19 mouse cellular contexts compared by ENCODE assay signal in genomic region chr4:63980211-63980794, GRCm38 (mm10).
"Had no signal": no experiment of that assay in that cellular context is flagged by ENCODE, and none has a peak within 500 bp of the region (broad histone marks: within the 10 kb centered on the region; RNA-seq: fewer than 3 reads in every experiment).

No protein-coding gene starts in this region.

- H3K4me1 ChIP-seq: limb, embryonic 15.5 days; megakaryocyte, embryonic 14.5 days had no signal

- H3K4me2 ChIP-seq: limb, embryonic 15.5 days; liver, embryonic 11.5 days; neural tube, embryonic 13.5 days had no signal

- H3K4me3 ChIP-seq: layer of hippocampus, adult 2 months; limb, embryonic 15.5 days; megakaryocyte, embryonic 14.5 days; midbrain, embryonic 10.5 days; myocyte; neural tube, embryonic 13.5 days had no signal

- H3K27me3 ChIP-seq: limb, embryonic 15.5 days; megakaryocyte, embryonic 14.5 days; neural tube, embryonic 13.5 days had no signal

- H3K27ac ChIP-seq: kidney, postnatal 0 days; layer of hippocampus, adult 2 months; limb, embryonic 15.5 days; liver, embryonic 14.5 days; midbrain, embryonic 10.5 days; neural tube, embryonic 13.5 days had no signal

- H3K36me3 ChIP-seq: limb, embryonic 15.5 days; midbrain, embryonic 10.5 days; neural tube, embryonic 13.5 days had no signal

- ATAC-seq: inflammation-experienced regulatory T-cells, adult 6 months; intestine, embryonic 16.5 days; liver, postnatal 0 days; lung, postnatal 0 days had no signal

- H3K9ac ChIP-seq: limb, embryonic 15.5 days; liver, embryonic 14.5 days; liver, postnatal 0 days; neural tube, embryonic 13.5 days had no signal

- H3K9me3 ChIP-seq: limb, embryonic 15.5 days; megakaryocyte, embryonic 14.5 days; midbrain, embryonic 10.5 days; neural tube, embryonic 13.5 days had no signal

- DNase-seq: kidney, adult 2 months; kidney, postnatal 25 days; layer of hippocampus, adult 9-11 months; liver, postnatal 0 days; lung, postnatal 36 days; thymus, adult 18-20 months; thymus, postnatal 36 days had no signal
